Mouse (Mus musculus): ENCODE data around the gene Mri1.

GRCm38 (mm10) chr8:84218143-84218542 lies 39.0 kb downstream of the Mri1 start:
- TF ChIP-seq CTCF (IDR thresholded peaks at IDR 0.05; ENCODE audit: low read depth, low read length) (no peak), GATA1 (IDR thresholded peaks at IDR 0.05; ENCODE audit: borderline replicate concordance, low read length) (no peak), POLR2AphosphoS5 (IDR thresholded peaks at IDR 0.05; ENCODE audit: insufficient replicate concordance, low read depth, low read length) (no peak), TAL1 (conservative IDR thresholded peaks at IDR 0.05; ENCODE audit: low read depth, low read length) (no peak), GATA2 (IDR thresholded peaks at IDR 0.05; ENCODE audit: borderline replicate concordance, low read depth, low read length) (no peak)

All from G1E (cell line).